Mouse (Mus musculus): Measurements from ENCODE around the gene Dynlrb2.

The Dynlrb2 gene

DNA sequence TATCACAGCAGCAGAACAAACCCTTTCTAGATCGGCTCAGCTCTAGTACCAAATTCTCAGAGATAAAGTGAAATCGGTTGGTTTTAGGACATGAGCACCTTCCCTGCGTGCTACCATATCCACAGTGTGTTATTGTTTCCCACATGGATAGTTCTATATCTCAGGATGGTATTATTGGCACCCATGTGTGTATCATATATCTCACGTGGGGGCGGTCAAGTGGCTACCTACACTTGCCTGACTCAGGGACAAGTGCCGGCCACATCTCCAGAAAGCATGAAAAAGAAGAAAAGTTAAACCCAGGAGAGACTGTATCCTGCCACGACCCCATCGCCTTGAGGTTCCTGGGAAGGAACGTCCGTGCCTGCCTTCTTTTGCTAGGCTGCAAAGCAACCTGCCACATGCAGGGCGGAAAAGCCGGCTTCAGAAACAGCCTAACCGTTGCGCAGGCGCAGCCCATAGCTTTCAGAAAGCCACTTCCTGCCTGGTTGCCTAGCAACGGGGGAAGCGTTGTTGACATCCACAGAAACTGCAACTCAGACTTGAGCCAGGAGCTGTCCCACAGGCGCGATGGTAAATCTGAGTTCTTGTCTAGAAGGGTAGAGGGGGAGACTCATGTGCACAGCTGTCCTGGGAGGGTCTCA lies at the start of gene Dynlrb2:
Gene Dynlrb2, plus strand, starts transcription at position 498 of the 644 bp plus-strand sequence.
- DNase-seq: peak; percentile 88

DNA sequence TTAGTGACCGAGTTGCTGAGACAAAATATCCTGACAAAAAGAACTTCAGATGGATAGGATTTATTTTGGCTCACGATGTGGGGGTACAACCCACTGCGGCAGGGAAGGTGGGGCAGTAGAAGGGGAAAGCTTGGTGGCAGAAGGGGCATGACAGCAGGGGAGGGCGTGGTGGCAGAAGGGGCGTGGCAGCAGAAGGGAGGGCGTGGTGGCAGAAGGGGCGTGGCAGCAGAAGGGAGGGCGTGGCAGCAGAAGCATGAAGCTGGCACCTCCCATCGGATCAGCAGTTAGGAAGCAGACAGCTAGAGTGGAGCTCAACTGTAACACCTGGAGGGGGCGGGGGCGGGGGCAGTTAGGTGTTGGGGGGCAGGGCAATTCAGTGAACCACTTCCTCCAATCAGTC lies 46.2 kb upstream of the Dynlrb2 start:
- no peak for DNase-seq

DNA sequence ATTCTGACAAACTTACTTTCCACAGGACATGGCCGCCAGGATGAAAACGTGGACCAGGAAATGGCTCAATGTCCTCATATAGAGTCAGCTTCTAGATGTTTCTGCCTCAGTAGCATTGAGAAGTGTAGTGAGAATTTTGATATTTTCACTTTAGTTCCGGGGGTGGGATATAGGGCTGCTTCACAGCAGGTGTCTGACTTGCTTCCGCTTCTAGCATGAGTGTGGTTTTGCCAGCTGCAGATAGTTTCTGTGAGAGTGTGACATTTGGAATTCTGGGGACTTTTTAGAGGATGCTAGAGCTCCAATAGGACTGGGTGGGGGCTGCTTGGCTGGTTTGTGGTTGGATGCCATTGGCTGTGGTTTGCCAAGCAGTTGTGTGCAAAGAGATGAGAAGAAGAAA lies 43.3 kb upstream of the Dynlrb2 start:
- DNase-seq: no peak

DNA sequence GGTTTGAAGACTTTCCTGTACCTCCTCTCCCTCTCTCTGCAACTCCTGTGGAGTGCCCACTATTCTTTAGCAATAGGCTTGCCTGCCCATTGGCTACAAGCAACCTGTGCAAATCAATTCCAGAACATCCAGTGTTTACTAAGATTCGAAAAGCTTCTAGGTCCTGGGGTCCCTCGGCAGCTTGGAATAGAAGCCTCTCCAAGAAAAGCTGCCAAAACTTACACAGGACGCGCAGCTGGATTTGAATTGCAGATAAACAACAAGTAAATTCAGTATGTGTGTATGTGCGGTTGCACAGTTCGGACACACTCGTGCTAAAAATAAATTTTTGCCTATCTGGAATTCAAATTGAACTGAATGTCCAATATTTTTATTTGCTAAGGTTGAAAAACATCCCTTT lies 38.2 kb upstream of the Dynlrb2 start:
- no peak for DNase-seq

DNA sequence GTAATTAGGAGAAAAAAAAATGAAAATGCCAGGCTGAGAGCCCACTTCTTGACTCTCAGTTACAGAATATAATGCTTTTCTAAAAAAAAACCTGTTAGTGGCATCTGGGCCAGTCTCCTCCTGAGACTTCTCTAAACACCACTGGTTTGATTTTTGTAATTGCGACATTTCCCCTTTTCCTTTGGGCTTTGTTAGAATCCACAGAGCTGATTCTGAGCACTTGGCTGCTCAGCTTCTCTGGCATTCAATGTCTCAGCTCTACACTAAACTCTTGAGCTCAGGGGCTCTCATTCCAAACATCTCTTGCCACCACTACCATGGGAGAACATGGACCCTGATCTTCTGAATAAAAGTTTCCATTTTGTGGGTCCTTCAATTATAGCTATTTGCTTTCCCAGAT lies 37.7 kb upstream of the Dynlrb2 start:
- DNase-seq: no peak

DNA sequence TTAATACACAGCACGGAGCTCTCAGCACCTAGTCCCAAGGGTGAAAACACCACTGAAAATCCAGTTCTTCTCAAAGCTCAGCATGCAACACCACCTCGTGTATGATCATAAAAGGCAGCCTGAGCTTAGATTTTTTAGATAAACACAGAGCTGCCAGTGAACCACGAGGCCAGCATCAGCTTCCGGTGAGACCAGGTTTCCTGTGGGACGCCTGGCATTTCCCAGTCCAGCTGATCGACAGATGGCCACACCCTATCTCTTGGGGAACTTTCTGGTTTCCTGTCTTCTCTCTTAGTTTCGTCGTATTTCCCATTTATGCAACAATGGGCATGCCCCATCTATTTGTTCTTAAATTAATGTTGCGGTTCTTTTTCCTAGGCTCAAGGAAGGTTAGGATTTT lies 26.8 kb upstream of the Dynlrb2 start:
- DNase-seq: no peak

DNA sequence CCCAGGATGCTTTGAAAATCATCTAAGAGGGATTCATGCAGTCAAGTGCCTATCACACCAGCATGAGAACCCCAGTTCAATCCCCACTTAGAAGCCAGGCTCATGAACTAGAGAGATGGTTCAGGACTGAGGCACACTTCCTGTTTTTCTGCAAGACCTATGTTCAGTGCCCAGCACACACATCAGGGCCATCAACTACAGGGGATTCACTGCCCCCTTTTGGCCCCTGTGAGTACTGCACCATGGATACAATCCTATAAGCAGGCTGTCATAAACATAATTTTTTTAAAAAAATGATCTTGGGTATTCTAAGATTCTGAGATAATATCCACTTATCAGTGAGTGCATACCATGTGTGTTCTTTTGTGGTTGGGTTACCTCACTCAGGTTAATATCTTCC lies 26.1 kb upstream of the Dynlrb2 start:
- DNase-seq: no peak

DNA sequence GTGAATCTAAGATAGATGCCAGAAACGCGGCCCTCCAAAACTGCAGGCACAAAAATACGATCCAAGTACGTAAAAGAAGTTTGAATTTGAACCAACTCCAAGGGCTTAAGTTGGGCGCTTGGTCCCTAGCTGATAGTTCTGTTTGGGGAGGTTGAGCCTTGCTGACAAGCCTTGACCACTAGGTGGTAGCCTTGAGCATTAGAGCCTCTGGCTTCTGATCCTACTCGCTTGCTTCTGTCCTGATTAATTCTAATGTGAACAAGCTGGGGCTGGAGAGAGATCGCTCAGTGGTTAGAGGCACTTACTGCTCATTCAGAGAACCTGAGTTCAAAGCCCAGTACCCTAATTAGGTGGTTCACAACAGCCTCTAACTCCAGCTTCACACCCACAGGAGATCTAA lies 23.9 kb upstream of the Dynlrb2 start:
- DNase-seq: peak; percentile 38

DNA sequence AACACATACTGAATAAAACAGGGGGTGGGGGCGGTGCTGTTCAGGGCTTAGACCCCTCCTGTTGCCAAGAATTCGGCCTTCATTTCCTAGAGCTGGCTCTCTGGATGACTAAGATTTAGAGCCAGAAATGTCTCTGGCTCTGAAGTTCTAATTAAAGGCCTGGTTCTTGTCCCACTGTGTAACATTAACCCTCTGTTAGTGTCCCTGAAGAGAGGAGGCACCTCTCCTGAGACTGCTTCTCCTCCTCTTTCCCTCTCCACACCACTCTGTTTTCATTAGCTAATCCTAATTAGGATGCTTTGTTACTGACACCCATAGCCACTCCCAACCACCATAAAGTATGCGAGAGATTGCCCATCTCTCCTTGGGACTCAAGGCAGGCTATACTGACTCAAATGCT lies 22.0 kb upstream of the Dynlrb2 start:
- no peak for DNase-seq

DNA sequence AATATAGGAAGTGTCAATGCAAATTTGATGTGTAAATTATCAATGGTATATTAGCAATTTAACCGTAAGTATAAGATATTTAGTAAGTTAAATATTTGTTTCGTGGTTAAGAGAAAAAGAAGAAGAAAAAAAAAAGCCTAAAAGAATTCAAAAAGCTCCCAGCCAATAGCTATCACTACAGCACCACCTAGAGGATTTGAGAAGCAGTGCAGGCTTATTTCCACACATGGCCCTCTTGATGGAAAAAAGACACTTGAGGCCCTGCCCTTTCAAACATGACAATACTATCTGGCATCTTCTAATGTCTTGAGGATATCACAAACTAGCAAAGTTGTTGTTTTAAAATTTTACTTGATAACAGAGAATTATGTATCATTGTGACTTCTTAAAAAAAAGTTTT lies 20.7 kb upstream of the Dynlrb2 start:
- DNase-seq: no peak

DNA sequence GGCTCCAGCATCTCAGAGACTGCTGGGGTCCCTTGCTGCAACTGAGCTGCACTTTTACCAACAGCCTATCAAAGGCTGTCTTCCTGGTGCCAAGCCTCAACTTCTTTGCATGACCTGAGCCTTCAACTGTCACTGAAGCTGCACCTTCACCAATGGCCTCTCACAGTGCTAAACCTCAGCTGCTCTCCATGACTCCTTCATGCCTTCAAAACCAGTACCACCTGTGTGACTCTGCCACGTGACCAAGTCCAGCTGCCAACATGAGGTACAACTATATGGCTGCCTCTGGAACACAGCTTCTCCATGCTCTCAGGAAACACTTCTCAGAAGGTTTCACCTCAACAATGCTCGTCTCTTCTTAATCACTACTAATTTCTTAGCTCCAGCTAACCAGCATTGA lies 16.2 kb upstream of the Dynlrb2 start:
- DNase-seq: no peak

DNA sequence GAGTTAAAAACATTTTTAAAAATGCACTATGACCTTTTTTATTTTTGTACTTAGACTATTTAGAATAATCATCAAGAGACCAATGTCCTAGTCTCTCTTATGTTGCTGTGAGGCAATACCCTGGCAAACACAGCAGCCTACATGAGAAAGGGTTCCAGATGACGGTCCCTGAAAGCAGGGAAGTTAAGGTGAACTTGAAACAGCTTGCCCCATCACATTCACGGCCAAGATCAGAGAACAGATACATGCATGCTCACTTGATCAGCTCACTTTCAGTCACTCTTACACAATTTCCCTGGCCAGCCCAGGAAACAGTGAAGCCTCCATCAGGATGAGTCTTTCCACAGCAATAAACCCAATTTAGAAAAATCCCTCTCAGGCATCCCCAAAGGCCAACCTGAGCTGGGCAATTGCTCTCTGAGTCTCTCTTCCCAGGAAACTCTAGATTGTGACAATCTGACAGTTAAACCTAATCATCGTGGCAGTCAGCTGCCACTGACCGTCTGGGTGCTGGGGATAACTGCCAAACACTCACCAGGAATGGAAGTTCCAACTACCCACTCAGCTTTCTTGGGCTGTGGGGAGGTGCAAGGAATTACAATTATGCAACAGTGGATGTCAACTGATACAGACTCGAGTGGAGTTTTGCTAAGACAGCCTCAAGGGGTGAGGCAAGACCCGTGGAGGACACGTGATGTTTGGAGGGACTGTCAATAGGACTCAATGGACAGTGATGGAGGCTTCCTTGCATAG lies 4.5 kb upstream of the Dynlrb2 start:
- no peak for DNase-seq

DNA sequence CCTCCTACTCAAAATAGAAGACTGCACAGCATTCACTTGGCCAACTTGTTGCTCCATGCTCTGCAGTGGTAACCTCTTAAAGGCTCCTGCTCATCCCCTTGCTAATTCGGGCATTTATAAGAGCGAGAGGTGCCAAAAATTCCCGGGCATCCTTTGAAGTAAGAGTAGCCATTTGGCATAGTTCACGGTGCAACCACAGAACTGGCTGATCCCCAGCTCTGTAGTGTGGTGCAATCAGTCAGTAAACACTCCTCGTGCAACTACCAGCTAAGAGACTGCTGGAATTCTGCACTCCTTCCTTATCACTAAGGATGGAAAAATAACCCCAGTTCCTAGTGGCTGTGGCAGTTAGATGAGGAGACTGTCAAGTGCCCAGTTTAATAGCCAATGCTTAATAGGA lies 3.9 kb downstream of the Dynlrb2 start:
- DNase-seq: no peak

DNA sequence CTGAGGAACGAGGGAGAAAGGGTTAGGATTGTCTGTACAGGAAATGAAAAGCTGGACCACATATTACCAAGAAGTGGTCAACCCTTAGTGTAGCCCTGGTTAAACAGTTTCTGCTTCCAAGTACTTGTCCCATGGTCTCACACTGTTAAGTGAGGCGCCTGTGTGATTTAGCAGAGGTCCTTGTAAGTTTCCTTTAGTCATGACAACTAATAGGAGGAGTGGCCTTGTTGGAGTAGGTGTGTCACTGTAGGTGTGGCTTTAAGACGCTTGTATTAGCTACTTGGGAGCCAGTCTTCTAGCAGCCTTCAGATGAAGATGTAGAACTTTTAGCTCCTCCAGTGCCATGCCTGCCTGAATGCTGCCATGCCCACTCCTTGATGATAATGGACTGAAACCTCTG lies 4.5 kb downstream of the Dynlrb2 start:
- no peak for DNase-seq

DNA sequence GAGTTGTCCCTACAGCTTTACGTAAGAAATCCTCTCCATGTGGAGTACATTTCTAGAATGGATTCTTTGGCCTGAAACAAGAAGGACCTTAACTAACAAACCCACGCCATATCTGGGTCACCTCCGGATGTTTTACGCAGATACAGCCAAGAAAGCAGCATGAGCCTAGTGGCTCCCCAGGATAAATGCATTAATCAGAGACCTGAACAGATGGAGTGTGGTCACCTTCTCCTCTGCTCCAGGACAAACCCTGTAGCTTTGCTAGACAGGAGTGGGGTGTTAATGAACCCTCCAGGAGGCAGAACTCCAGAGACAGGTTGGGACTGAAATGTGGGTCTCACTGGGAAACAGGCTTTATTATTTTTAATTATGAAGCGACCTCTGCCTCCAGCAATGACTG lies 14.9 kb downstream of the Dynlrb2 start:
- no peak for DNase-seq

DNA sequence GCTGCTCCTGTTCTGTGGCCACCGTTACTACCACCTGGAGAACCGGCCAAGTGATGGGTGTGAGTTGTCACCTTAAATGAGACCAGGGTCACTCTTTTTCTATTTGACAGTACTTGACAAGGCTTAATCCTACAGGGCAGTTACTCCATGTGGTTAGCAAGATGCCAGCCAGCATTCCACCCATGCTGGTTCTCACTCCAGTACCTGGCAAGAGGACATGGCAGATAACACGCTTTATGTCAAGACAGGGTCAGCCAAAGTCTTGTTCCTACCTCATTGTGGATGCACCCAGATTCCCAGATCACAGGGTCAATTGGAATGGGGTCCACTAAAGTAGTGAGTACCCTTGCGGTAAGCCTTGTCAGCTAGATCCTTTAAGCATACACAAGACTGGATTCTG lies 16.4 kb downstream of the Dynlrb2 start:
- DNase-seq: no peak

DNA sequence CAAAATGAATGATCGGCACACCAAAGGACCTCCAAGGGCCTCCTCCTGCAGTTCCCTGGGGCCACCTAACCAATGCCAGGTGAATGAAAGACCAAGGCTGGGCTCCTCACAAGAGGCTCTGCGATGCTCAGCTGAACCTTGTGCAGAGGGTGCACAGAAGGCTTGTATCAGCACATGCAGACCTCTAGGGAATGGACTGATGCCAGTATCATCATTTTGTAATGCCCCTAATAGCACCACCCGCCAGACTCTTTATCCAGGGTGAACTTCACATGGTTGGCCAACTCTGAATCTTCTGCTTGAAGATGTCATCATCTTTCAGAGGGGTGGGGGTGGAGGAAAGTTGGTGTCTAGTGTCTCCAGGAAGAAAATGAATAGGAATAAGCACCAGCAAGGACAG lies 16.9 kb downstream of the Dynlrb2 start:
- DNase-seq: no peak

DNA sequence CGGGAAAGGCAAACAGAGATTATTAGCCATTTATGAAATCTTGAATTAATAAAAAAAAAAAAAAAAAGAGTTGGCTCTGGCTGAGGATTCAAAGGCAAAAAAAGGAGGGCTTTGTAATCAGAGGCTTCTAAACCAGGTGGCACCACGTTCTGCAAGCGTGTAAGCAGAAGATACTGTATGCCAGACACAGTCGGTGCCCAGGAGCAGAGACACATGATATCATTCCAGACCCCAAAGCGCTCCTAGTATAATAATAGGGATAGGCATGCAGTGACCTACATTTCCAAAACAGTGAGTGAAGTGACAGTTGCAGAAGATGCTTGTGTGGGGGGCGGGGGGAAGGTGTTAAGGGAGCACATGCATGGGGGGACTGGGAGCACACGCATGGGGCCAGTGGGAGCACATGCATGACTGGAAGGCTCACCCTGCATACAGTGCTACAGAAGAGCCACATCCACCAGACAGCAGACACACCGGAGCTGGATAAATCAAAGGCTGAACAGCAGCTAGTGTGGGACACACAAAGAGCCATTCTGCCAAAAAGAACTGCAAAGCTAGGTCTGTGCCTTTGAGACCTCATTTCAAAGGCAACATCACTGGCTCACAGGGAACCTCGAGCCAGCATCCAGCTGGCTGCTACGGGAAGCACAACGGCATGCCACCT lies 17.5 kb downstream of the Dynlrb2 start:
- no peak for DNase-seq

DNA sequence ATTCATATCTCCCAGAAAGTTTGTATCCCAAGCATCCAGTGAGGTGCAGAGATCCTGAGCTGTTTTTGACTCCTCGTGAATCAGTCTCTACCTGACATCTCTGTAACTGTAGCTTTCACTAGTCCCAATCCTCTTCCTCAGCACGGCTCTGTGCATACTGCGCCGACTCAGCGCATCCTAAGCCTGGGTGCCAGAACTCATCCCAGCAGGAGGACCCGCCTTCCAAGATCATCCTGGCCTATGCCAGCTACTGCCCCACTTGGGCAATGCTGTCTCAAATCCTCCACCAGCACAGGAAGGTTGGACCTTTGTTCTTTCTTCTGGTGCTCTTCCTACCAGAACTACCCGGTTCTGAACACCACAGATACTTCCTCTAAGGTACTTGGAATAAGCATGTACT lies 20.1 kb downstream of the Dynlrb2 start:
- DNase-seq: no peak

DNA sequence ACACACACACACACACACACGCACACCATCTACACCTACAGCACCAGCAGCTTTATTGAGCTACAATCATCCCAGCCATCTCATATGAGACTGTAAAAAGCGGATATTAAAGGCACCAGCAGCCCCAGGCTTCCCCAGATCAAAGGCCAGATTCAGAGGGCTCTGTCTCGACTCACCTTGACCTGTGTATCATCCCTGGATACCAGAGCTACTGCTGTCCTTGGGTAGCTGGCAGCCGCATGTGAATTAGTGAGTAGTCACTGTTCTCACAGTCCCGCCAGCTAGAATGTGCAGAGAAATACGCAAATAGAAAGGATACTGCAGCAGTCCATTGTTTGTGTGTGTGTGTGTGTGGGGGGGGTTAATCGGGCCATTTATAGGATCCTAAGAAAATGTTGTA lies 24.0 kb downstream of the Dynlrb2 start:
- DNase-seq: no peak

DNA sequence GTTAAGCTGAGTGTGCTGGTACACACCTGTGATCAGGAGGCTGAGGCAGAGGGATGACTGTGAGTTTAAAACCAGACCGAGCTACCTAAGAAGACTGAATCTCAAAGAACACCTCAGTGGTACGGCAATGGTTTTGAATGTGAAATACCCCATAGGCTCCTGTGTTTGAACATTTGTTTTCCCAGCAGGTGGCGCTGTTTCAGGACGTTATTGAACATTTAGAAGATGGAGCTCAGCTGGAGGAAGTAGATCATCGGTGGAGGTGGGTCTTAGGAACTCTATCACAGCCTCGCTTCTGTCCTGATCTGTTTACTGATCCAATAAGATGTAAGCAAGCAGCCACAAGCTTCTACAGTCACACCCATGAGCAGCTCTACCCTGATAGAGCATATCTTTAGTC lies 28.3 kb downstream of the Dynlrb2 start:
- no peak for DNase-seq

DNA sequence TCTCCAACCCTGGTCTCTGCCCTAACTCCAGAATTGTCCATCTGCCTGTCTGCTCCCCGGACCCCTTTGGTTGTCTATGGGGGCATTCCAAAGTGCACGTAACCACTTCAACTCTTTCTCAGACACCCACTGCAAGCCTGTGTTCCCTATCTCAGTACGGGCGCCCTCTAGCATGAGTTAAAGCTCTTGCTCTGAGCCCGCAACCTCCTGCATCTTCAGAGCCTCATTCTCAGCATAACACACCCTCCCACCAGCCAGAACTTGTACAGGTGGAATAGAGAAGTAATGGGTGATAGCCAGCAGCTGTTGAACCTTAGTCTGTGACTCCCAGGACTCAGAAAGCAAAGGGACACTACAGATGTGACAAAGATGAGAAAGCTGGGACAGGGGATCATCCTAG lies 32.0 kb downstream of the Dynlrb2 start:
- no peak for DNase-seq

DNA sequence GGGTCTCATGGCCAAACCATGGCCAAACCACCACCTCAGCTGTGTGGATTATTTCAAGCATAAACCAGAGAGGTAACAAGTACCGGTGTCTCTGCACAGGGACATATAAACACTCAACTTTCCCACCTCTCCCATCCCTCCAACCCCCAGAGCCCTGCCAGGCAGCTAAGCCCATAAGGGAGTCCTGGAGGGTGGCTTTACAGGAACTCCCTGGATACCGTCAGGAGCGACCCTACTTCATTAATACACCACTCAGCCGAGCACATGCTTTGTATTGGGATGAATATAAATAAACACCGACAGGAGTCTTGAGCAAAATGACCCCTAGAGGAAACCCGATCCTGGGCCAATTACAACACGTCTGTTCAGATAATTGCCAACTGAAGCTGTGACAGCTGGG lies 34.0 kb downstream of the Dynlrb2 start:
- DNase-seq: no peak

DNA sequence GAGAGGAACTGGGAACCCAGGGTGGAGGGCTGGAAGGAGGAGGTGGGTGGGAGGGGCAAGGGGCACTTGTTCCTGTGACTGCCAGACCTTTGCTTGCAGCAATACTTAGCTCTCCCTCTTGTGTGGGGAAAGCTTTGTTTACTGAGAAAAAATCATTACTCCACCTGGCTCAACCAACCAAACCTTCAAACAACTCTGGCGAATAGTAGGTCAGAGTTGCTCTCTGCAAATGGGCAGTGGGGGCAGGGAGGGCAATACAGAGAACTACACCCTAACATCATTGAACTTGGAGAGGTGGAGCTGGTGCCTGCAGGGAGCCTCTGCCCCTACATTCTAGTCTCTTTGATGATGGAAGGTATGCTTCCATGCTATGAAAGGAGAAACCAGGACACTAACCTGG lies 35.4 kb downstream of the Dynlrb2 start:
- DNase-seq: no peak

DNA sequence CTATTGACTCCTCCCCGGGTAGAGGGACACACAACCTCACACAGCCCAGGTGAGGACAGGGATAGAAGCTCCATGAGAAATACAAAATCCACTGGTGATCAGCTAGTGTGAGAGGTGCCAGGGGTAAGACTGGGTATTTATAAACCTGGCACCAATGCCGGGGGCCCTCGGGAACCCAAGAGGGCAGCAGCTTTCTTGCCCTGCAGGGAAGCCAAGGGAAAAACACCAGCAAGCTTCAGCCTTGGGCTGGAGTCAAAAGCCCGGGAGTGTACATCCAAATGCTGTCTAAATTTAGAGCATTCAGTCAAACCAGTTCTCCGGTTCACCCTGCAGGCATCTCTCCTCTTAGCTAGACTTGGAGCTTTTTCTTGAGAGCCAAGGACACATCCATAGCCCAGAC lies 38.1 kb downstream of the Dynlrb2 start:
- DNase-seq: no peak

All from kidney, adult 11 months (tissue).